ENCODE assay signal across 8 mouse cellular contexts in the genomic region with DNA sequence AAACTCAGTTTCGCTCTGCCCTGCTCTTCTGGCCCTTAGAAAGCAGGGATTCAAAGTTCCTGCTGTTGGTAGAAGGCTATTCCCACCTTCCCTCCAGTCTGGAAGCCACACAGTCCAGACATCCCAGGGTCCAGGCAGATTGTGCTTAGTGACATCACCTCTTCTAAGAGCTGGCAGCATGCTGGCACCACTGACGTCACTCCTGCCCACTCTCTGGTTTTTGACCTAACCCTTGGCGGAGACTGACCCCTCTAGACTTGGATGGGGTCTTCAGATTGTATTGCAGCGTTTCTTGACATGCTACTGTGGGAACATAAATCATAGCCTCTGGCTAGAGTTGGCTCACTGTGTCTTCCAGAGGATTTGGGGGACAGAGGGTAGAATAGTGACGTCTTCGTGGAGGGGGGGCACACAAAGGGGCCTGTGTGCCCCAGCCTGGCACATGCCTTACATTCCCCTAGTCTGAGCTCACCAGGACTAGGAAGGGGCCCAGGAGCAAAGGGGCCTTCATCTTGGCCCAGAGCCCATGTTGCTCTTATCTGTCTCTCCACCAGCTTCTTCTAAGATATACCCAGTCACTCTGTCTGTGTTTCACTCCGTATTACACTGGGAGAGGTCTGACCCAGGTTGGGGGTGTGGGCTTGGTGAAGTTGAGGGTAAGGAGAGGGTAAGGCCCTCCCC. TPM values are rescaled to one million over a fixed set of nuclear protein-coding genes. Genes with fewer than 3 reads are reported as not detected.
A peak's percentile ranks its signal among the peaks of the same experiment; 100 is the strongest.
DNase-seq lines count a peak whose midpoint lies in the region; ATAC-seq and TF ChIP-seq lines count a peak whose summit lies in the region.

No protein-coding gene starts in this region.

- peaks cover 3% of the 10 kb centered on the region; the same call in 1 of the 2 replicates for H3K4me1 ChIP-seq in heart, adult 2 months (ENCODE audit: control insufficient read depth, insufficient read depth, low read length)
- H3K4me1 ChIP-seq in forebrain, embryonic 15.5 days: peaks cover 33% of the 10 kb centered on the region
- peaks cover 12% of the 10 kb centered on the region for H3K4me1 ChIP-seq in liver, postnatal 0 days (ENCODE audit: insufficient read depth)

- H3K9ac ChIP-seq in heart, adult 2 months (ENCODE audit: low read depth, low read length): peak overlapping the region; percentile 60
- H3K9ac ChIP-seq in forebrain, embryonic 15.5 days (replicated peaks): peak overlapping the region; percentile 19; the same call in 1 of the 2 replicates
- H3K9ac ChIP-seq in liver, postnatal 0 days (replicated peaks): peak overlapping the region; percentile 47

- no peak for TF ChIP-seq POLR2A in heart, adult 2 months (IDR thresholded peaks at IDR 0.05; ENCODE audit: insufficient read depth, low read depth, low read length)

- DNase-seq in heart, adult 2 months: no peak
- no peak for DNase-seq in heart, postnatal 36 days
- DNase-seq in MN1 (ENCODE audit: low spot score): peak; percentile 36
- no peak for DNase-seq in liver, postnatal 0 days
- no peak for DNase-seq in spleen, postnatal 10 days (ENCODE audit: low spot score in 2 of 2)
- DNase-seq in ovary, adult 18-20 months (ENCODE audit: low spot score): no peak

- H3K27me3 ChIP-seq in heart, adult 2 months (ENCODE audit: control insufficient read depth, insufficient read depth, low read length): no peaks in the 10 kb centered on the region
- peaks cover 15% of the 10 kb centered on the region for H3K27me3 ChIP-seq in forebrain, embryonic 15.5 days
- H3K27me3 ChIP-seq in liver, postnatal 0 days (ENCODE audit: insufficient read depth, low read length): peaks cover 57% of the 10 kb centered on the region

- no peak for TF ChIP-seq EP300 in heart, adult 2 months (IDR thresholded peaks at IDR 0.05; ENCODE audit: insufficient read depth, low read depth, low read length)
- no peak for TF ChIP-seq EP300 in liver, postnatal 0 days (IDR thresholded peaks at IDR 0.05; ENCODE audit: low read depth)

- H3K27ac ChIP-seq in heart, adult 2 months: peak overlapping the region; percentile 99
- 0 out of 2 replicates have a peak overlapping the region, but pooled peaks have one; percentile 43 for H3K27ac ChIP-seq in forebrain, embryonic 15.5 days (replicated peaks)
- H3K27ac ChIP-seq in liver, postnatal 0 days (ENCODE audit: low read depth): no peak overlapping the region

- H3K4me3 ChIP-seq in heart, adult 2 months: peak overlapping the region; percentile 71
- peak overlapping the region; percentile 52 for H3K4me3 ChIP-seq in forebrain, embryonic 15.5 days
- H3K4me3 ChIP-seq in liver, postnatal 0 days (ENCODE audit: low read depth, low read length): peak overlapping the region; percentile 50

- H3K36me3 ChIP-seq in heart, adult 2 months (ENCODE audit: control insufficient read depth, insufficient read depth, low read length): no peaks in the 10 kb centered on the region
- H3K36me3 ChIP-seq in forebrain, embryonic 15.5 days: no peaks in the 10 kb centered on the region
- no peaks in the 10 kb centered on the region for H3K36me3 ChIP-seq in liver, postnatal 0 days (replicated peaks; ENCODE audit: insufficient read depth, low read length)

- no peaks in the 10 kb centered on the region for H3K9me3 ChIP-seq in forebrain, embryonic 15.5 days
- no peaks in the 10 kb centered on the region for H3K9me3 ChIP-seq in liver, postnatal 0 days (ENCODE audit: low read length)

- 32% methylated on average over 7 of the region's 7 CpGs for WGBS in heart, adult 2 months
- 43% methylated on average over 7 of the region's 7 CpGs for WGBS in forebrain, embryonic 15.5 days
- 50% methylated on average over 7 of the region's 7 CpGs for WGBS in liver, postnatal 0 days (ENCODE audit: insufficient replicate concordance)

- peak; percentile 42; the same call in 1 of the 2 replicates for ATAC-seq in forebrain, embryonic 15.5 days (replicated peaks)
- no peak for ATAC-seq in liver, postnatal 0 days
- no peak for ATAC-seq in inflammation-experienced regulatory T-cells, adult 6 months

- TF ChIP-seq CTCF in heart, adult 2 months (IDR thresholded peaks at IDR 0.05): no peak
- no peak for TF ChIP-seq CTCF in liver, postnatal 0 days (IDR thresholded peaks at IDR 0.05; ENCODE audit: low read depth)

- H3K4me2 ChIP-seq in forebrain, embryonic 15.5 days (replicated peaks): peak overlapping the region; percentile 80
- H3K4me2 ChIP-seq in liver, postnatal 0 days (ENCODE audit: low read depth, low read length): peak overlapping the region; percentile 73

- intact Hi-C loops in heart, adult 2 months (cut with DNase I): no loop called here
- intact Hi-C loops in heart, postnatal 36 days (cut with DNase I): no loop called here

- no peaks in the 10 kb centered on the region for H3K79me2 ChIP-seq in heart, adult 2 months (replicated peaks; ENCODE audit: control insufficient read depth, insufficient read depth, low read length)

RNA-seq across cellular contexts. Expression of a gene that starts 1.6 kb away (rescaled TPM):
- total RNA-seq in heart, adult 2 months (2021): 10 to 100 TPM; 31.6 to 32.5 TPM
- polyA plus RNA-seq in heart, adult 2 months (2012; rRNA removed): 49.8 and 70.9 TPM in 2 replicates
- total RNA-seq in heart, postnatal 36 days (2021): 10 to 100 TPM; 38.7 to 39.3 TPM
- 11.3 and 13.1 TPM in 2 replicates for polyA plus RNA-seq in forebrain, embryonic 15.5 days (2015; fragmentation: Nextera tagmentation; extraction: Ambion mirVana)
- 4.2 and 4.5 TPM in 2 replicates for polyA plus RNA-seq in liver, postnatal 0 days (2015; fragmentation: Nextera tagmentation; extraction: Ambion mirVana)
- polyA plus RNA-seq in inflammation-experienced regulatory T-cells, adult 6 months (2017; shearing (Covaris generic)): under 1 TPM in 1 of 3 experiments, not detected in 2; 0.69 TPM

RNA-seq across cellular contexts. Expression of a gene that starts 22.6 kb away (rescaled TPM):
- 1 to 10 TPM; 6.5 to 6.7 TPM for total RNA-seq in heart, adult 2 months (2021)
- polyA plus RNA-seq in heart, adult 2 months (2012; rRNA removed): 7.3 and 10.4 TPM in 2 replicates
- 1 to 10 TPM; 6.7 to 7.6 TPM for total RNA-seq in heart, postnatal 36 days (2021)
- polyA plus RNA-seq in forebrain, embryonic 15.5 days (2015; fragmentation: Nextera tagmentation; extraction: Ambion mirVana): 39.9 and 40.1 TPM in 2 replicates
- 17.9 and 18.8 TPM in 2 replicates for polyA plus RNA-seq in liver, postnatal 0 days (2015; fragmentation: Nextera tagmentation; extraction: Ambion mirVana)
- polyA plus RNA-seq in inflammation-experienced regulatory T-cells, adult 6 months (2017; shearing (Covaris generic)): 1 to 10 TPM; 3.9 to 8.2 (median 6.0) TPM

RNA-seq across cellular contexts. Expression of a gene that starts 22.6 kb away (rescaled TPM):
- under 1 TPM; 0.21 to 0.23 TPM for total RNA-seq in heart, adult 2 months (2021)
- not detected in 2 replicates for polyA plus RNA-seq in heart, adult 2 months (2012; rRNA removed)
- total RNA-seq in heart, postnatal 36 days (2021): under 1 TPM in 1 of 2 experiments, not detected in 1; 0.14 TPM
- polyA plus RNA-seq in forebrain, embryonic 15.5 days (2015; fragmentation: Nextera tagmentation; extraction: Ambion mirVana): 0.17 and 0.18 TPM in 2 replicates
- polyA plus RNA-seq in liver, postnatal 0 days (2015; fragmentation: Nextera tagmentation; extraction: Ambion mirVana): not detected in 2 replicates
- not detected for polyA plus RNA-seq in inflammation-experienced regulatory T-cells, adult 6 months (2017; shearing (Covaris generic))

RNA-seq across cellular contexts. Expression of a gene that starts 28.8 kb away (rescaled TPM):
- 1 to 10 TPM; 4.8 to 7.6 TPM for total RNA-seq in heart, adult 2 months (2021)
- polyA plus RNA-seq in heart, adult 2 months (2012; rRNA removed): 9.4 and 13.8 TPM in 2 replicates
- 1 to 10 TPM; 8.4 to 8.9 TPM for total RNA-seq in heart, postnatal 36 days (2021)
- 2.2 and 3.6 TPM in 2 replicates for polyA plus RNA-seq in forebrain, embryonic 15.5 days (2015; fragmentation: Nextera tagmentation; extraction: Ambion mirVana)
- polyA plus RNA-seq in liver, postnatal 0 days (2015; fragmentation: Nextera tagmentation; extraction: Ambion mirVana): 1.0 and 1.3 TPM in 2 replicates
- polyA plus RNA-seq in inflammation-experienced regulatory T-cells, adult 6 months (2017; shearing (Covaris generic)): not detected

RNA-seq across cellular contexts. Expression of a gene that starts 34.3 kb away (rescaled TPM):
- under 1 TPM in 1 of 2 experiments, not detected in 1; 0.05 TPM for total RNA-seq in heart, adult 2 months (2021)
- polyA plus RNA-seq in heart, adult 2 months (2012; rRNA removed): 0.04 and 0.12 TPM in 2 replicates
- not detected for total RNA-seq in heart, postnatal 36 days (2021)
- 0.18 and 0.23 TPM in 2 replicates for polyA plus RNA-seq in forebrain, embryonic 15.5 days (2015; fragmentation: Nextera tagmentation; extraction: Ambion mirVana)
- polyA plus RNA-seq in liver, postnatal 0 days (2015; fragmentation: Nextera tagmentation; extraction: Ambion mirVana): not detected in 2 replicates
- polyA plus RNA-seq in inflammation-experienced regulatory T-cells, adult 6 months (2017; shearing (Covaris generic)): not detected
